Mouse (Mus musculus) kidney, embryonic 16.5 days (tissue): ENCODE data around the gene Diaph2. TPM values are rescaled to one million over a fixed set of nuclear protein-coding genes. Genes with fewer than 3 reads are reported as not detected.

Source experiments
- ATAC-seq: fragments of 200-750 bp; cut with Nextera tagmentation; 2 replicates; pipeline ENCODE4 v1.8.0; 2017; ENCODE audit warnings: moderate TSS enrichment; ENCODE audit not compliant: low FRiP score, low TSS enrichment
- H3K27ac ChIP-seq: fragments of 300-500 bp; sonication (generic); 2 replicates; pipeline ENCODE4 v1.5.1; 2014; ENCODE audit warnings: low read length
- H3K27me3 ChIP-seq: fragments of 300-500 bp; sonication (generic); 2 replicates; pipeline ENCODE4 v1.6.1; 2014; ENCODE audit warnings: low read length, control low read depth, mixed read lengths; ENCODE audit not compliant: insufficient read depth
- H3K36me3 ChIP-seq: fragments of 300-500 bp; sonication (generic); 2 replicates; pipeline ENCODE4 v1.6.1; 2014; ENCODE audit warnings: low read length, control low read depth, mixed read lengths; ENCODE audit not compliant: insufficient read depth
- H3K4me1 ChIP-seq: fragments of 300-500 bp; sonication (generic); 2 replicates; pipeline ENCODE4 v1.6.1; 2014; ENCODE audit warnings: low read length, control low read depth, mixed read lengths; ENCODE audit not compliant: insufficient read depth
- H3K4me2 ChIP-seq: fragments of 300-500 bp; sonication (generic); replicated peaks from 2 replicates; pipeline ENCODE4 v1.6.1; 2014; ENCODE audit warnings: low read depth, low read length
- H3K4me3 ChIP-seq: fragments of 300-500 bp; sonication (generic); 2 replicates; pipeline ENCODE4 v1.5.1; 2014; ENCODE audit warnings: mild to moderate bottlenecking, low read length
- H3K9ac ChIP-seq: fragments of 300-500 bp; sonication (generic); replicated peaks from 2 replicates; pipeline ENCODE4 v1.6.1; 2014; ENCODE audit warnings: low read length
- H3K9me3 ChIP-seq: fragments of 300-500 bp; sonication (generic); 2 replicates; pipeline ENCODE4 v1.6.1; 2016; ENCODE audit warnings: low read length, control low read depth
- WGBS: fragments of 180-500 bp; shearing (Covaris S2); extraction: QIAGEN DNeasy Blood & Tissue Kit; methylation state at CpG from one replicate; pipeline ENCODE4 v1.1.7; 2014; 5-methylcytosine and 5-hydroxymethylcytosine counted together
- polyA plus RNA-seq: library from polyadenylated mRNA; unstranded; fragments of >200 nt; fragmentation: Nextera tagmentation; extraction: Ambion mirVana; gene quantifications from 2 replicates; pipeline ENCODE4 v1.2.1, GENCODE M21; 2015

Diaph2 gene
- polyA plus RNA-seq, 1 experiment from 2014 or later = 4.4 TPM

DNA sequence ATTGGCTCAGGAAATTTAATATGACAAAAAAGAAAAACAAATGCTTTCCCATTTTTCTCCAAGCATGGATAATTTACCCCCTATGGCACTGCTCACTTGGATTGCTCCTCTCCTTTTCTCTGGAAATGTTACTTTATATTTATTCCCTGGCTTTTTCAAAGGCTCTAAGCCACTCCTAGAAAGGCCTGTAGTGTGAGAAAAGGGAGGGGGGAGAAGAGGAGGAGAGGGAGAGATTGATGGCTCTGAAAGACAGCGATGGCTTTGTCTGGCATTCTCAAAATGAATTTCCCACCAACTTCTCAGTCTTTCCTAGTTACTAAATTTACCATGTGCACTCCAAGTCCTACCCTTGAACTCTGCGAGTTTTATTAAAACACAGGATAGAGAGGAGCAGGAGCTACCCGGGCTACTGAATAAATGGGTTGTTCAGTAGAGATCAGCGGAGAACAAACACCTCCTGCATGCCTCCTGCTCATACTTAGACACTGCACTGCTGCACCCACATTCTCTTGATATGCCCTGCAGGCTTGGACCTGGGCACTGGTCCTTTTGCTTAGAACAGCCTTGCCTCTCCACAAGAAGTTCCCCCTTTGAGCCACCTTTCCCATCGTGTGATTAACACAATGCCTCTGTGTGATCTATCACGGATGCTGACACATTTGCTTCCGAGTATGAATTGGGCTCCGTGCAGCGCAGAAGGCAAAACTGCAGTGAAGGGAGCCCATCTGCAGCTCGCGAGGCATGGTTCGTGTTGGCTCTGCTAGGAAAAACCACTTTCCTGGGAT, 753.3 kb downstream of the Diaph2 start:
- no peak overlapping the region for H3K4me3 ChIP-seq
- H3K4me1 ChIP-seq = no peaks in the 10 kb centered on the region
- H3K9ac ChIP-seq = no peak overlapping the region
- ATAC-seq = no peak
- H3K36me3 ChIP-seq = no peaks in the 10 kb centered on the region
- no peak overlapping the region for H3K27ac ChIP-seq
- 65% methylated on average over 12 of the region's 12 CpGs for WGBS
- H3K9me3 ChIP-seq = no peaks in the 10 kb centered on the region
- H3K4me2 ChIP-seq = no peak overlapping the region
- H3K27me3 ChIP-seq = peaks cover 10% of the 10 kb centered on the region; the same call in 1 of the 2 replicates

DNA sequence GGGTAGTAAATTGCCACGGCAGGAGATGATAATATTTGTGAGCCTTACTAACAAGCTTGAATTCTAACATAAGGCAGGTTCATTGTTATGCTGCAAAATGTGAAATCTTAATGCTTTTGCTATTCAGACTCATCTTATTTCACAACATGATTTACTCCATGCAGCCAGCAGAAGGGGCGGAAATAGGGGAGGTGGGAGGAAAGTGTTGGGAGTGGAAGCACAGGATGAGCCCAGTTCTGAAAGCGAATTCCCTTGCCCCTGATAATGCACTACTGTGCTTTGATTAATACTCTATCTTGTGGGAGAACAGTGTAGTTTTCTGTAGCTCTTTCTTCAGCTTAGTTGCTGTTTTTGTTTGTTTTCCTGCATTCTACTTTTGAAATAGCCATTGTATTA, 753.9 kb downstream of the Diaph2 start:
- no peak overlapping the region for H3K27ac ChIP-seq
- 59% methylated on average over 3 of the region's 3 CpGs for WGBS
- no peak overlapping the region for H3K4me2 ChIP-seq
- H3K4me1 ChIP-seq = no peaks in the 10 kb centered on the region
- H3K27me3 ChIP-seq = peaks cover 10% of the 10 kb centered on the region; the same call in 1 of the 2 replicates
- H3K36me3 ChIP-seq = no peaks in the 10 kb centered on the region
- ATAC-seq = no peak
- no peaks in the 10 kb centered on the region for H3K9me3 ChIP-seq
- H3K9ac ChIP-seq = no peak overlapping the region
- no peak overlapping the region for H3K4me3 ChIP-seq

- Histone ChIP-seq H3K27ac (no peak overlapping the region), H3K9me3 (no peaks in the 10 kb centered on the region), H3K9ac (no peak overlapping the region), H3K4me1 (no peaks in the 10 kb centered on the region), H3K4me2 (no peak overlapping the region), H3K27me3 (peaks cover 10% of the 10 kb centered on the region; the same call in 1 of the 2 replicates), H3K4me3 (no peak overlapping the region), H3K36me3 (no peaks in the 10 kb centered on the region)
- WGBS = 36% methylated on average over 5 of the region's 5 CpGs
- no peak for ATAC-seq
These were observed 756.1 kb downstream of the Diaph2 start for GRCm38 (mm10) chrX:130505626-130506025.
